Mouse (Mus musculus) cerebellum, adult 11-12 months (tissue): ENCODE results near the gene Wwox.
"Not testable (repeated sequence)": the region's sequence is repeated elsewhere in the genome, so short reads cannot be mapped to it uniquely, and the experiment has no call there.

Experiments
- DNase-seq: peaks from one replicate; pipeline ENCODE4 v3.0.0; 2022

The Wwox gene

GRCm38 (mm10) chr8:114814769-114815736 is 375.6 kb downstream of the Wwox start:
- no peak for DNase-seq

GRCm38 (mm10) chr8:114816343-114816742 is 376.9 kb downstream of the Wwox start:
- no peak for DNase-seq

DNA sequence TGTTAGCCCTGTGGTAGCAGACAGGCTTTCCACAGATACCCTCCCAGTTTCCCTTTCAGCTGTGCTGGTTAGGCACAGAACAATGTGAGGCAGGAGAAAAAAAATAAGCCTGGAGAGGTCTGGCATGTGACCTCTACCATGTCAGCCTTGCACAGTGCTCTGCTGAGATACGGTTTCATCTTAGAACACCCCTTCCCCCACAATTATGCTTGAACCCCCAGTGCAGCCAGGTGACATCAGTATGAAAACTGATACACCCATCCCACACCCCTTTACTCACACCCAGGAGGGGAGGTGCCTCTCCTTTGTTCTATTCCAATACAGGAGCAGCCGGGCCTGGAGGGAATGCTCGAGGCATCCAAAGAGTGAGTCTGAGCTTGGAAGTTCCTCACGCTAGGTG is 377.5 kb downstream of the Wwox start:
- DNase-seq: no peak

- DNase-seq: no peak
Observed at GRCm38 (mm10) chr8:114821543-114821942, 382.1 kb downstream of the Wwox start.

GRCm38 (mm10) chr8:114825460-114825859 is 386.0 kb downstream of the Wwox start:
- DNase-seq: no peak

DNA sequence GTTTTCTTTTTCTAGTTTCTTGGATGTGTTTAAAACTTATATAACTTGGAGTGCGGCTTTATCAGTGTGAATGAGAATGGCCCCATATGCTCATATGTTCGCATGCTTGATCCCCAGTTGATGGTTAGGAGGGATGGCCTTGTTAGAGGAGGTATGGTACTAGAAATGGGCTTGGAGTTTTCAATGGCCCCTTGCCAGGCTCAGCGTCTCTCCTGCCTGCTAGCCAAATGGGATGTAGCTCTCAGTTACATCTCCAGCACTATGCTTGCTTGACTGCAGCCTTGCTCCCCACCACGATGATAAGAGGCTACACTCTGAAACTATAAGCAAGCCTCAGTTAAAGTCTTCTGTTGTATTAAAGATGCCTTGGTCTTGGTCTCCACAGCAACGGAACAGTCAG is 387.5 kb downstream of the Wwox start:
- DNase-seq: peak; percentile 27

DNA sequence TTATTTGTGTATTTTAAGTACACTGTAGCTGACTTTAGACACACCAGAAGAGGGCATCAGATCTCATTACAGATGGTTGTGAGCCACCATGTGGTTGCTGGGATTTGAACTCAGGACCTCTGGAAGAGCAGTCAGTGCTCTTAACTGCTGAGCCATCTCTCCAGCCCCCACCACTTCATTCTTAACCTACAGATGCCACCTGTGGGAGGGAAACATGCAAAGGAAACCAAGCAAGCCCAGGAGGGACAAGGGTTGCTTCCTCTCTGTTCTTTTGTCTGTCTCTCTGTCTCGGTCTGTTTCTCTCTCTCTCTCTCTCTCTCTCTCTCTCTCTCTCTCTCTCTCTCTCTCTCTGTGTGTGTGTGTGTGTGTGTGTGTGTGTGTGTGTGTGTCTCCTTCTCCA is 388.4 kb downstream of the Wwox start:
- not testable (repeated sequence) for DNase-seq

DNA sequence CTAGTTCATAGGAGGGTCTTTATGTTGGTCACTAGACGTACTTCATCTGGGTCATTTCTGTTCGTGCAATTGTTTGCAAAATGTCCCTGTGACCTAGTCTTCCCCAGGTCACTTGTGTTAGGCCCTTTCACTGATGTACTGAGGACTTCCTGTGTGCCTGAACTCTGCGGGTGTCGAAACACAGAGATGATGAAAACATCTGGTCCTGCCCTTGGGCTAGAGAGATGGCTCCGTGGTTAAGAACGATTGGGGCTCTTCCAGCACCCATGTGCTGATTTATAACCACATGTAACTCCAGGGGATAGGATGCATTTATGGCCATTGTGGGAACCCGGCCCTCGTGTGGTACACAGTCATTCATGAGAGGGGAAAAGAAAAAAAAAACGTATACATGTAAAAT is 392.1 kb downstream of the Wwox start:
- no peak for DNase-seq

GRCm38 (mm10) chr8:114832251-114832774 is 392.9 kb downstream of the Wwox start:
- DNase-seq: no peak

DNA sequence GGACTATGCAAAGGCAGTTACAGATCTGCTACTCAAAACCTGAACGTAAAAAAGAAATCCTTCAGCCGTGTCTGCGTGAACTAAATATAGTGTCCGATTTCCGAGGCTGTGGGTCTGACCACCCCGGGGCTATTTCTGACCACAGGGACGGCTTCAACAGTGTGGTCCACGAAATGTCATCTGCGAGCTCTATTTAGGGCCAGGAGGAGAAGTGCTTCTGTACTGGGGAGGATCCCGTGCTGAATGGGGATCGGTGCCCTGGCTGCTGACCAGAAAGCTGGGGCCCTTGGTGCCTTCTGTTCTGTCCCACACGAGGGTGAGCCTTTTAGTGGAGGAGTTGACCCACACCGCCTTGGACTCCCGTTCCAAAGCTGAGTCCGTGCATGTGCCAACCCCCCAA is 395.3 kb downstream of the Wwox start:
- DNase-seq: peak; percentile 10

DNA sequence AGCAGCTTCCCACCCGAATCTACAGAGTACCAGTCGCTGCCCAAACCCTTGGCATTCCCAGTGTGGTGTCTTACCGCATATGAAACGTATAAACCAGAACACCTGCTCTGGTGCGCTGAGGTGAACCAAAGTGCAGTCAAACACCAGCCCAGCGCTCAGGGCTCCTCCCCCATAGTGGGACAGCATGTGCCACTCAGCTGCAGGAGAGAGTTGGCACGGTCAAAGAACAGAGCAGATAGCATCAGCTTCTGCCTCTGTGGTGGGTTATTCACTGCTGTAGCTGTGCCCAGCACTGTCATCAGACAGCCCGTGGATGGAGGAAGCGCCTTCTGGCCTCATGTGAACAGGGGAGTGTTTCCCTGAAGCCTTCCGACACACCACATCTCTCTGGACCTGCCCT is 400.5 kb downstream of the Wwox start:
- no peak for DNase-seq

GRCm38 (mm10) chr8:114847666-114848065 is 408.2 kb downstream of the Wwox start:
- DNase-seq: no peak

DNA sequence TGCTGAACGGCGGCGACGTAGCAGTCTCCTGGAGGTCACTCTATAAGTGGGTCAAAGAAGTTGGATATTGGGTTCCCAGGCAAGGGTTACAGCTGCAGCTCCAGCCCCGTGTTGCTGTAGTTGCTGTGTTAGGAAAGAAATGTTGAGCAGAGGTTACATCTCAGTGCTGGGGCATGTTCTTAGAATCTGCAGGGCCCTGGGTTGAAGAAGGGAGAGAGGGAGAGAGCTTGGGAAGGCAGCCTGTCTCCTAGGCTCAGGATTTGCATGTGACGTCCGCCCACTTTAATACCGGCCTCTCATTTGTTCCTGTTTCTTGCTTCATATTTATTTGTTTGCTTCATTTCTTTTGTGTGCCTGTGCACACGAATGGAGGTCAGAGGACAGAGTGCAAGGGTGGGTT is 410.0 kb downstream of the Wwox start:
- DNase-seq: no peak

- DNase-seq: no peak
Observed at GRCm38 (mm10) chr8:114850014-114850870, 410.8 kb downstream of the Wwox start.

DNA sequence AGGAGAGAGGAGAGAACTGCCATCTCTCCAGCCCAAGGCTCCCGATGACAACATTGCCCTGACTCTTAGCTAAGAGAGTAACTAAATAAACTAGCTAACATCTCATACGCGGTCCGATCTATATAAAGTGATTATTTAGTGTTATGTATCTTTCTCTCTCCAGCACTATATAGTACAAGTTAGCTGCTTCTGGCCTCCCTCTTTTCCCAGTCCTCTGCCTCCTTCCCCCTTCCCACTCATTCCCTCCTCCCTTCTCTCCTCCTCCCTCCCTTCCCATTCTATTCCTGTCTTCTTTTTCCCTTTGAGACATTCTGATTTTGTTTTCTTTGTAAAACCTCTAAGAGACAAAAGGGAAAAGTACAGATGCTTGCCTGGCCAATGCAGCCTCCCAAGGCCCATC is 414.3 kb downstream of the Wwox start:
- DNase-seq: no peak

DNA sequence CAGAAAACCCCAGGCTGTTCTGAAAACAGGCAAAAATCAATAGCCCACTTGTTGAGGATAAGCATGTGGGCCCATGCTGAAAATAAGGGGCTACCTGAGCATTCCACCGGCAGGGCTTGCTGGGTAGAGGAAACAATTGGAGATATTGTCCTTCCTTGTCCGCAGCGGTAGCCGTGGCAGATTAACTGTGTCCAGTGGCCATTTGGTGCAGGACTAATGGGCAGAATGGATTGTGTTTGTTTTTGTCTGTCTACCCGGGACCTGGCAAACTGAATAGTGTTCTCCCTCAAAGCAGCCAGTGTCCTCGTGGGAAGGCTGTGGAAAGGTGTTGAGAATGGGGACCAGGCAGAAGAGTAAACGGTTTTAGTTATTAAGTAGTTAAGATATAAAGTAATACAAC is 416.4 kb downstream of the Wwox start:
- no peak for DNase-seq

DNA sequence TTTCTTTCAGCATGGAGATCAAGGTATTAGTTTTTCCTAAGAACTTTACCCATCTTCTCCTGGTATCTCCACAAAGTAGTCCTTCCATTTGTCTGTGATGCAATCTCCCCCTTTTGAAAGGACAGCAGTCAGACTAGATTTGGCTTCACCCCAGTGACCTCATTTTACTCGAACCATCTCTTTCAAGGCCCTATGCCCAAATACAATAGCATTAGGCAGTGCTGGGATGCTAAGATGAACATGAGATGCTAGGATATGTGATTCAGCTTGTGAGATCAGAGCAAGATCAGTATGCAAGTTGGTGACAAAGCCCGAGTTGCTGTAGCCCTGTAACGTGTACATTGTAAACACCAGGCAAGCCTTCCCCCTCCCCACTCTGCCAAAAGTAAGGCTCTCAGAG is 426.5 kb downstream of the Wwox start:
- no peak for DNase-seq

GRCm38 (mm10) chr8:114869321-114869720 is 429.9 kb downstream of the Wwox start:
- DNase-seq: no peak

- no peak for DNase-seq
Observed at GRCm38 (mm10) chr8:114870410-114870809, 431.0 kb downstream of the Wwox start.

DNA sequence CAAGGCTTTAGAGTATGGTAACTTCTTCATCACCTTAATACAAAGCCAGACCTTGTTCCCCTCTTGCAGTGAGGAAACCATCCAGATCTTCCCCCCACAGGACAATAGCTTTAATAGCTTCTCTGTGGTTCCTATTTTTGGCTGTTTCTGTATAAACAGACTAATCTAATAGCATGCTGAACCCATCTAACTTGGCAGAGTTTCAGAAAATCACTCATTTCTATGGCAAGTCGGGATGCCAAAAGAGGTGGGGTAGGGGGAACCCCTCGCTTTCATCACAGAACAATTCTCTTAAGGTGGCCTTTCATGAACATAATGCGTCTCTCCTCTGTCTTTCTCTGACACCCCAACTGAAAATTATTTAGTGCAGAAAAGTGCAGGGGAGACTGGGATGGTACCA is 433.0 kb downstream of the Wwox start:
- DNase-seq: no peak

DNA sequence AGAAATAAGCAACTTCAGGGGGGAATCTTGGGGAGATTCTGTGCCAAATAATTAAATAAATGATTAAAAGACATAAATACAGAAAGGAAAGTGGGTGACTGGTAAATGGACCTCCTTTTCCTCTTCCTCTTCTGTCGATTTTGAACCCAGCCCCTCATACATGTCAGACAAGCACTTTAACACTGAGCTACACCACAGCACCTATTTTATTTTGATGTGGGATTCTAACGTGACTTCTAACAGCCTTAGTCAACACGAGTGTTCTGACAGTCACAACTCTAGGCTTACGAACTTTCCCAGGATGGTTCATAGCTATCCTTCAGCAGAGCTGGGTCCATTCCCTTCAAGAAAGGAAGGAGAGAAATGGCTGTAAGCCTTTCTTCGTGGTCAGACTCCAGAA is 435.7 kb downstream of the Wwox start:
- no peak for DNase-seq

- no peak for DNase-seq
Observed at GRCm38 (mm10) chr8:114876161-114876611, 436.7 kb downstream of the Wwox start.

- no peak for DNase-seq
Observed at GRCm38 (mm10) chr8:114876696-114877206, 437.3 kb downstream of the Wwox start.
